Mouse (Mus musculus): ENCODE measurements around the gene Gm3233. TPM values are rescaled to one million over a fixed set of nuclear protein-coding genes. Genes with fewer than 3 reads are reported as not detected.
"Not testable (repeated sequence)": the region's sequence is repeated elsewhere in the genome, so short reads cannot be mapped to it uniquely, and the experiment has no call there.

Gene Gm3233
- polyA plus RNA-seq, 2 experiments, result not detected

DNA sequence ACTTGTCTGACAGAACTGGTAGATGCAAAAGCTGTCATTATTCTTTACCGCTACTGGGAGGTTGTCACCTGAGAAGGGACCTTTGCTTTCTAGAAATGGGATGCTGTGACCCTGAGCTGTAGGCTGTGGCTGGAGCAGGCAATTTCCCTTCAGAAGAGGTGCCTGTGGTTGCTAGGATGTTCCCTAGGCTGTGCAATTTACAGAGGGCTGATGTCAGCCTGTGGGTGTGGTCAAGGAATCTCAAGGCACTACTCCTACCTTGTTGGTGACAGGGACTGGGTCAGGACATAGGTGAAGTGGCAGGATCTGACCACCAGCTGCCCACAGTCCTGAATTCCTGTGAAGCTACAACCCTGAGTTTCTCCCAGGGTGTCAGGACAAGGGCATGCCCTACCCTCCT lies 10.2 kb upstream of the Gm3233 start:
- DNase-seq (ENCODE audit: low spot score) (no peak), ATAC-seq (ENCODE audit: low FRiP score, low read depth) (no peak)
- Histone ChIP-seq H3K27me3 (ENCODE audit: control insufficient read depth, insufficient read depth, low read length) (no peaks in the 10 kb centered on the region), H3K4me1 (ENCODE audit: control insufficient read depth, insufficient read depth, low read length) (no peaks in the 10 kb centered on the region), H3K9me3 (ENCODE audit: control insufficient read depth, low read length) (no peaks in the 10 kb centered on the region), H3K9ac (ENCODE audit: low read depth, low read length, severe bottlenecking) (no peak overlapping the region), H3K27ac (replicated peaks; ENCODE audit: low read depth, low read length) (no peak overlapping the region), H3K4me3 (replicated peaks; ENCODE audit: low read length) (no peak overlapping the region), H3K4me2 (replicated peaks; ENCODE audit: low read depth, low read length, severe bottlenecking) (no peak overlapping the region), H3K36me3 (ENCODE audit: control insufficient read depth, insufficient read depth, low read length) (no peaks in the 10 kb centered on the region)
- no peak for TF ChIP-seq POLR2A (IDR thresholded peaks at IDR 0.05; ENCODE audit: borderline replicate concordance, extremely low read depth, insufficient read depth, insufficient read length)
- 75% methylated on average over 1 of the region's 1 CpGs for WGBS

DNA sequence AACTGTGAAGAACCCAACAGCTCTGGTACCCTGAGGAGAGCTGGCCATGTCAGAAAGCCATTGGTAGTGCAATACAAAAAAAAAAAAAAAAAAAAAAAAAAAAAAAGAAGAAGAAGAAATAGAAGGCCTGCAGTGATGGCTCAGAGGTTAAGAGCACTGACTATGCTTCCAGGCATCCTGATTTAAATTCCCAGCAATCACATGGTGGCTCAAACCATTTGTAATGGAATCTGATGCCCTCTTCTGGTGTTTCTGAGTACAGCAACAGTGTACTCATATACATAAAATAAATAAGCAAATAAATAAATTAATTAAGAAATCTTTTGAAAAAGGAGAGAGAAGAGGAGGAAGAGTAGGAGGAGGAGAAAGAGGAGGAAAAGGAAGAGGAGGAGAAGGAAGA lies 6.0 kb downstream of the Gm3233 start:
- DNase-seq (ENCODE audit: low spot score) (no peak), ATAC-seq (ENCODE audit: low FRiP score, low read depth) (no peak)
- H3K4me1 ChIP-seq (ENCODE audit: control insufficient read depth, insufficient read depth, low read length), result no peaks in the 10 kb centered on the region

DNA sequence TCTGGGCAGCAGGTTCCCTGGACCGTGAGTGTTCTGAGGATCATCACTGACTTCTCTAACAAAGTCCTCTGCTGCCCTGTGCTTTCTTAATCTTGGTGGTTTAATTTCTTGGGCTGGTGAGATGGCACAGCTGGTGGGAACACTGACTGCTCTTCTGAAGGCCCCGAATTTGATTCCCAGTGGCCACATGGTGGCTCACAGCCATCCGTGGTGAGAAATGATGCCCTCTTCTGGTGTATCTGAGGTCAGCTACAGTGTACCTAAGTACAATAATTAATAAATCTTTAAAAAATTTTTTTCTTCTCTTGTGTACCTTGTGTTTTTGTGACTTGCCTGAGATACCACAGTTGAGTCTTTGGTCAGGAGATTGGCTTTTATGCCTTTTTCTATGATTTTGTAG lies 7.2 kb downstream of the Gm3233 start:
- not testable (repeated sequence) for H3K4me1 ChIP-seq (ENCODE audit: control insufficient read depth, insufficient read depth, low read length); H3K9ac ChIP-seq (ENCODE audit: low read depth, low read length, severe bottlenecking); H3K4me2 ChIP-seq (replicated peaks; ENCODE audit: low read depth, low read length, severe bottlenecking); ATAC-seq (ENCODE audit: low FRiP score, low read depth); H3K27me3 ChIP-seq (ENCODE audit: control insufficient read depth, insufficient read depth, low read length); DNase-seq (ENCODE audit: low spot score); H3K36me3 ChIP-seq (ENCODE audit: control insufficient read depth, insufficient read depth, low read length); H3K9me3 ChIP-seq (ENCODE audit: control insufficient read depth, low read length); H3K4me3 ChIP-seq (replicated peaks; ENCODE audit: low read length); H3K27ac ChIP-seq (replicated peaks; ENCODE audit: low read depth, low read length)
- 52% methylated on average over 3 of the region's 3 CpGs for WGBS

More for the DNA sequence above, 6.0 kb downstream of the Gm3233 start:
- Histone ChIP-seq H3K27ac (replicated peaks; ENCODE audit: low read depth, low read length) (no peak overlapping the region), H3K4me2 (replicated peaks; ENCODE audit: low read depth, low read length, severe bottlenecking) (no peak overlapping the region), H3K36me3 (ENCODE audit: control insufficient read depth, insufficient read depth, low read length) (no peaks in the 10 kb centered on the region), H3K9ac (ENCODE audit: low read depth, low read length, severe bottlenecking) (no peak overlapping the region), H3K27me3 (ENCODE audit: control insufficient read depth, insufficient read depth, low read length) (no peaks in the 10 kb centered on the region), H3K9me3 (ENCODE audit: control insufficient read depth, low read length) (no peaks in the 10 kb centered on the region), H3K4me3 (replicated peaks; ENCODE audit: low read length) (no peak overlapping the region)
- no peak for TF ChIP-seq POLR2A (IDR thresholded peaks at IDR 0.05; ENCODE audit: borderline replicate concordance, extremely low read depth, insufficient read depth, insufficient read length)

DNA sequence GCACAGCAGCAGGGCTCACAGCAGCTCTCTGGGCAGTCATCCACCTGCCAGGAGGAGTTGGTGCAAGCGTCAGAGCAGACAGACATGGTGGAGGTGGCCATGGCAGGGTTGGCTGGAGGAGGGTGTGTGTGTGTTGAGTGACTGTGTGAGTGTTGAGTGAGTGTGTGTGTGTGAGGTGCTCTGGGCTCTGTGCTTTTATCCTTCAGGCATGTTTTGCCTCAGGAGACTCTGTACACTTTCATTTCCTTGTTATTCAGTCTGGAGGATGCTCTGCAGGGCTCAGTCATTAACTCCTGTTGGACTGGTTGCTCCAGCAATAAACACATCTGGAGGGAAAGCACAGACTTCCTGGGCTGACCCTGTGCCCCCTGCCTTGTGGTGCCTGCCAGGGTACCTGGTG lies 8.2 kb downstream of the Gm3233 start, which contains the start of gene Gm9736:
TSS of gene Gm9736 (minus strand) at position 101 of the 400 bp plus-strand sequence.
- H3K27me3 ChIP-seq (ENCODE audit: control insufficient read depth, insufficient read depth, low read length); H3K4me1 ChIP-seq (ENCODE audit: control insufficient read depth, insufficient read depth, low read length); H3K9me3 ChIP-seq (ENCODE audit: control insufficient read depth, low read length); H3K4me3 ChIP-seq (replicated peaks; ENCODE audit: low read length); DNase-seq (ENCODE audit: low spot score); H3K27ac ChIP-seq (replicated peaks; ENCODE audit: low read depth, low read length); ATAC-seq (ENCODE audit: low FRiP score, low read depth); H3K9ac ChIP-seq (ENCODE audit: low read depth, low read length, severe bottlenecking); H3K36me3 ChIP-seq (ENCODE audit: control insufficient read depth, insufficient read depth, low read length); H3K4me2 ChIP-seq (replicated peaks; ENCODE audit: low read depth, low read length, severe bottlenecking): not testable (repeated sequence)
- 57% methylated on average over 1 of the region's 1 CpGs for WGBS

DNA sequence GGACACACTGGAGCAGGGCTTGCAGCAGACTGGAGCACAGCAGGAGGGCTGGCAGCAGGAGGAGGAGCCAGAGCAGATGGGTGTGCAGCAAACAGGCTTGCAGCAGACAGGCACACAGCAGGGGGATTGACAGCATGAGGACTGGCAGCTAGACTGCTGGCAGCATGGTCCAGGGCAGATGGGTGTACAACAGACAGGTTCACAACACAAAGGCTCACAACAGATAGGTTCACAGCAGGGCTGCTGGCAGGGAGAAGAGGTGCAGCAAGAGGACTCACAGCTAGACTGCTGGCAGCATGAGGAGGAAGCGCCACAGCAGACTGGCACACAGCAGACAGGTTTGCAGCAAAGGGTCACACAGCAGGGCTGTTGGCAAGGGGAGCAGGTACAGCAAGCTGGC lies 8.8 kb downstream of the Gm3233 start:
- H3K9ac ChIP-seq (ENCODE audit: low read depth, low read length, severe bottlenecking); ATAC-seq (ENCODE audit: low FRiP score, low read depth): not testable (repeated sequence)

GRCm38 (mm10) chr10:77741924-77742688 lies 17.4 kb downstream of the Gm3233 start, which contains the start of gene Gm18596:
Gene Gm18596 (minus strand): TSS chr10:77742638.
- not testable (repeated sequence) for H3K4me3 ChIP-seq (replicated peaks; ENCODE audit: low read length); H3K9me3 ChIP-seq (ENCODE audit: control insufficient read depth, low read length); DNase-seq (ENCODE audit: low spot score); H3K36me3 ChIP-seq (ENCODE audit: control insufficient read depth, insufficient read depth, low read length); H3K27ac ChIP-seq (replicated peaks; ENCODE audit: low read depth, low read length); H3K27me3 ChIP-seq (ENCODE audit: control insufficient read depth, insufficient read depth, low read length); H3K4me2 ChIP-seq (replicated peaks; ENCODE audit: low read depth, low read length, severe bottlenecking); H3K4me1 ChIP-seq (ENCODE audit: control insufficient read depth, insufficient read depth, low read length); ATAC-seq (ENCODE audit: low FRiP score, low read depth); H3K9ac ChIP-seq (ENCODE audit: low read depth, low read length, severe bottlenecking)
- WGBS, result 27% methylated on average over 4 of the region's 5 CpGs

More for the DNA sequence above, 8.8 kb downstream of the Gm3233 start:
- H3K4me3 ChIP-seq (replicated peaks; ENCODE audit: low read length); H3K36me3 ChIP-seq (ENCODE audit: control insufficient read depth, insufficient read depth, low read length); H3K4me1 ChIP-seq (ENCODE audit: control insufficient read depth, insufficient read depth, low read length); H3K27ac ChIP-seq (replicated peaks; ENCODE audit: low read depth, low read length); H3K4me2 ChIP-seq (replicated peaks; ENCODE audit: low read depth, low read length, severe bottlenecking); H3K9me3 ChIP-seq (ENCODE audit: control insufficient read depth, low read length); DNase-seq (ENCODE audit: low spot score); H3K27me3 ChIP-seq (ENCODE audit: control insufficient read depth, insufficient read depth, low read length): not testable (repeated sequence)
- 92% methylated on average over 1 of the region's 1 CpGs for WGBS

All from limb, embryonic 14.5 days (tissue).